Mouse (Mus musculus) gastrocnemius, postnatal 36 days (tissue): Measurements from ENCODE around the gene Plekho1. TPM values are rescaled to one million over a fixed set of nuclear protein-coding genes. Genes with fewer than 3 reads are reported as not detected.
"Not testable (repeated sequence)": the region's sequence is repeated elsewhere in the genome, so short reads cannot be mapped to it uniquely, and the experiment has no call there.

ENCODE experiments used
- DNase-seq, 2 experiments: peaks; one replicate each; pipeline ENCODE4 v3.0.0; 2022
- intact Hi-C: fragments of 180-260 bp; cut with DNase I; formaldehyde crosslinking; loops from one replicate; pipeline ENCODE4 v1.15.1; 2025
- total RNA-seq, 2 experiments: library from RNA; stranded (reverse); gene quantifications; 2 replicates each; pipeline ENCODE4 v1.2.3; 2021

The Plekho1 gene
- total RNA-seq, 2 experiments from 2014 or later: 17.6 to 23.6 TPM

- DNase-seq: not testable (repeated sequence)
- intact Hi-C loops: loop anchor here (5.0 kb wide), 2 partner anchors 67 to 92 kb away; no protein-coding TSS in a partner anchor
These were observed 41.1 kb downstream of the Plekho1 start for GRCm38 (mm10) chr3:95954648-95955173.

- no peak for DNase-seq
These were observed 42.3 kb downstream of the Plekho1 start for GRCm38 (mm10) chr3:95953522-95953921.

GRCm38 (mm10) chr3:95953023-95953422 is 42.8 kb downstream of the Plekho1 start:
- no peak for DNase-seq
- intact Hi-C loops: no loop called here

More at GRCm38 (mm10) chr3:95953522-95953921, 42.3 kb downstream of the Plekho1 start:
- intact Hi-C loops: no loop called here

GRCm38 (mm10) chr3:95951566-95951965 is 44.2 kb downstream of the Plekho1 start:
- intact Hi-C loops, DNase-seq: not testable (repeated sequence)

GRCm38 (mm10) chr3:95950763-95951551 is 44.8 kb downstream of the Plekho1 start:
- intact Hi-C loops: no loop called here
- peak; percentile 82 to 95 for DNase-seq

DNA sequence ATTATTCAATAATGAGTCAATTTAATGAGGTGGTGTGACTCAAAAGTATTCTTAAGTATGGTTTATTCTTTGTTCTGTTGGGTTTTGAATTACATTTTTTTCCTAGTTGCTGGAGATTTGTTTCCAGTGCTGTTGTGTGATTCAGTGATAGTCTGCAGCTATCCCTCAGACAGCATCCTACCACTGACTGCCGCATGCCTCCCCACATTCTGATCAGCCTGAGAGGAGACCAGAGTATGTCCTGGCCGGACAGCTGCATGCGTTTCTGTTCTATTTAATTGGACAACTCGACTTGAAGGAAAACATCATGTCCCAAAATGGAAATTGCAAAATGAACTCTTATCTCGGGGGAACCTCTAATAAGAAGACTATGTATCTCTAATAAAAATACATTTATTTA is 47.5 kb downstream of the Plekho1 start:
- no peak for DNase-seq
- intact Hi-C loops: no loop called here

GRCm38 (mm10) chr3:95945731-95946240 is 50.0 kb downstream of the Plekho1 start:
- intact Hi-C loops: no loop called here
- no peak for DNase-seq

DNA sequence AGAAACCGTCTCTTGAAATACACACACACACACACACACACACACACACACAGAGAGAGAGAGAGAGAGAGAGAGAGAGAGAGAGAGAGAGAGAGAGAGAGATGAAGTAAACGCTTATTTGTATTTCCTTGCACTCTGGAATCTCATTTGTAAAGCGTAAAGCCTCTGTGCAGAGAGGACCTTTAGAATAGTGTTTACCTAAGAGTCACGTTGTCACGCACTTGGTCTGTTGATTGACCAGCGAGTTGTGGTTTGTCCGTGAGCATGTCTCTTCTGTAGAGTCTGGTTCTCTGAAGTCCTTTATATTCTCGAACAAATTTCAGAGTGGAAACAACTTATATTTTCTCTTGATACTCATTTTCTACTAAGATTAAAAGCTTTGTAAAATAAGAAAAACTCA is 51.1 kb downstream of the Plekho1 start:
- intact Hi-C loops: no loop called here
- no peak for DNase-seq

GRCm38 (mm10) chr3:95943226-95943625 is 52.6 kb downstream of the Plekho1 start:
- no peak for DNase-seq
- intact Hi-C loops: no loop called here

DNA sequence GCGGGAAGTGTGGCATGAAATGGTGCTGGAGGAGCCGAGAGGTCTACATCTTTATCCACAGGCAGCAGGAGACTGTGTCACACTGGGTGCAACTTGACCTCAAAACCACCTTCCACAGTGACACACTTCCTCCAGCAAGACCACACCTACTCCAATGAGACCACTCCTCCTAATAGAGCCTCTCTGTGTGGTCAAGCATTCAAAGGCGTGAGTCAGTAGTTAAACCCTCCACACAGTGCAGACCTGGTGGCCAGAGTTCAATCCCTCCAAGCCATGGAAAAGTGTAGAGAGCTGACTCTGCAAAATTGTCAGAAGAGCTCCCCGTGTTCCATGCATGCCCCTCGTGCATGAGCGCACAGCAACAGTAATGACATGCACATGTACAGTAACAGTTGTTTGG is 53.1 kb downstream of the Plekho1 start:
- intact Hi-C loops: no loop called here

GRCm38 (mm10) chr3:95938835-95939234 is 57.0 kb downstream of the Plekho1 start:
- no peak for DNase-seq
- intact Hi-C loops: no loop called here

More for the DNA sequence above, 53.1 kb downstream of the Plekho1 start:
- no peak for DNase-seq

Other genes starting within 250 kb of the Plekho1 start
- gene Tars2, start 235.8 kb downstream of the Plekho1 start, total RNA-seq: 10 to 100 TPM; 28.0 to 28.7 TPM
- gene Rprd2, start 177.1 kb downstream of the Plekho1 start, total RNA-seq: 10 to 100 TPM; 27.8 to 36.1 TPM
- 10 to 100 TPM; 12.5 to 14.5 TPM for gene Prpf3, start 140.1 kb downstream of the Plekho1 start, total RNA-seq
- 100 to 1,000 TPM; 289 to 304 TPM for gene Mrps21, start 124.5 kb downstream of the Plekho1 start, total RNA-seq
- 1 to 10 TPM; 4.4 to 7.9 TPM for gene Ciart, start 113.8 kb downstream of the Plekho1 start, total RNA-seq
- 1 to 10 TPM; 1.8 to 4.0 TPM for gene BC028528, start 104.0 kb downstream of the Plekho1 start, total RNA-seq
- 10 to 100 TPM; 41.7 to 48.0 TPM for gene Aph1a, start 102.0 kb downstream of the Plekho1 start, total RNA-seq
- 10 to 100 TPM; 71.9 to 92.1 TPM for gene Car14, start 91.3 kb downstream of the Plekho1 start, total RNA-seq
- gene Anp32e, start 66.8 kb downstream of the Plekho1 start, total RNA-seq: 10 to 100 TPM; 67.1 to 71.1 TPM
- 10 to 100 TPM; 13.4 to 17.5 TPM for gene Vps45, start 62.5 kb upstream of the Plekho1 start, total RNA-seq
- 10 to 100 TPM; 46.6 to 49.0 TPM for gene Otud7b, start 108.5 kb upstream of the Plekho1 start, total RNA-seq
- 1 to 10 TPM; 1.6 to 2.3 TPM for gene Mtmr11, start 166.0 kb upstream of the Plekho1 start, total RNA-seq
- gene Sf3b4, start 176.3 kb upstream of the Plekho1 start, total RNA-seq: 10 to 100 TPM; 10.7 to 11.6 TPM
- gene Sv2a, start 185.2 kb upstream of the Plekho1 start, total RNA-seq: 1 to 10 TPM in 1 of 2 experiments, under 1 TPM in 1; 0.37 to 1.5 TPM
- gene Bola1, start 223.7 kb upstream of the Plekho1 start, total RNA-seq: 10 to 100 TPM; 20.8 to 24.6 TPM
- under 1 TPM in 1 of 2 experiments, not detected in 1; 0.92 TPM for gene Hist2h2ab, start 223.9 kb upstream of the Plekho1 start, total RNA-seq
- 10 to 100 TPM in 1 of 2 experiments, 1 to 10 TPM in 1; 9.9 to 10.3 TPM for gene Hist2h2ac, start 224.9 kb upstream of the Plekho1 start, total RNA-seq
- gene Hist2h2be, start 225.1 kb upstream of the Plekho1 start, total RNA-seq: 1 to 10 TPM; 4.5 to 5.3 TPM
- 1 to 10 TPM; 7.6 to 8.3 TPM for gene Hist2h3c2, start 243.1 kb upstream of the Plekho1 start, total RNA-seq
- 100 to 1,000 TPM; 189 to 208 TPM for gene Hist2h2aa2, start 244.3 kb upstream of the Plekho1 start, total RNA-seq
- 1 to 10 TPM; 2.9 to 7.9 TPM for gene Hist2h2aa1, start 249.5 kb upstream of the Plekho1 start, total RNA-seq